Mouse (Mus musculus) fibroblast of lung, adult 2 months (primary cell): ENCODE data around the gene Bcar3.

Experiments
- DNase-seq: peaks from one replicate; pipeline ENCODE4 v3.0.0-alpha.2; 2011; ENCODE audit warnings: low read depth

Bcar3 gene

GRCm38 (mm10) chr3:122337992-122338391 is 44.1 kb downstream of the Bcar3 start:
- DNase-seq, result no peak

- no peak for DNase-seq
Measured at GRCm38 (mm10) chr3:122338897-122339296, 45.0 kb downstream of the Bcar3 start.

- DNase-seq, result no peak
Measured at GRCm38 (mm10) chr3:122340135-122341068, 46.5 kb downstream of the Bcar3 start.

- DNase-seq, result no peak
Measured at GRCm38 (mm10) chr3:122343437-122343853, 49.5 kb downstream of the Bcar3 start.

GRCm38 (mm10) chr3:122344350-122344749 is 50.4 kb downstream of the Bcar3 start:
- DNase-seq, result no peak

GRCm38 (mm10) chr3:122345977-122346472 is 52.1 kb downstream of the Bcar3 start:
- no peak for DNase-seq

- no peak for DNase-seq
Measured at GRCm38 (mm10) chr3:122346600-122346999, 52.7 kb downstream of the Bcar3 start.

- no peak for DNase-seq
Measured at GRCm38 (mm10) chr3:122348677-122349076, 54.7 kb downstream of the Bcar3 start.

- no peak for DNase-seq
Measured at GRCm38 (mm10) chr3:122352801-122353200, 58.9 kb downstream of the Bcar3 start.

GRCm38 (mm10) chr3:122359426-122359825 is 65.5 kb downstream of the Bcar3 start:
- no peak for DNase-seq

GRCm38 (mm10) chr3:122359954-122360353 is 66.0 kb downstream of the Bcar3 start:
- no peak for DNase-seq

- DNase-seq, result no peak
Measured at GRCm38 (mm10) chr3:122360721-122361138, 66.8 kb downstream of the Bcar3 start.

- DNase-seq, result no peak
Measured at GRCm38 (mm10) chr3:122362719-122363118, 68.8 kb downstream of the Bcar3 start.

GRCm38 (mm10) chr3:122364565-122364964 is 70.6 kb downstream of the Bcar3 start:
- no peak for DNase-seq

- DNase-seq, result peak; percentile 56
Measured at GRCm38 (mm10) chr3:122365326-122365725, 71.4 kb downstream of the Bcar3 start.

- no peak for DNase-seq
Measured at GRCm38 (mm10) chr3:122371646-122372341, 77.9 kb downstream of the Bcar3 start.

- no peak for DNase-seq
Measured at GRCm38 (mm10) chr3:122372617-122373016, 78.7 kb downstream of the Bcar3 start.

GRCm38 (mm10) chr3:122376011-122376410 is 82.1 kb downstream of the Bcar3 start:
- no peak for DNase-seq

- no peak for DNase-seq
Measured at GRCm38 (mm10) chr3:122376412-122376831, 82.5 kb downstream of the Bcar3 start.

- peak; percentile 42 for DNase-seq
Measured at GRCm38 (mm10) chr3:122376841-122377464, 83.0 kb downstream of the Bcar3 start.

- DNase-seq, result no peak
Measured at GRCm38 (mm10) chr3:122378634-122379033, 84.7 kb downstream of the Bcar3 start.

GRCm38 (mm10) chr3:122380776-122381175 is 86.8 kb downstream of the Bcar3 start:
- DNase-seq, result no peak
